Mouse (Mus musculus) liver, adult 2 months (tissue): ENCODE results near the gene Prss33.

Experiments
- CTCF ChIP-seq: fragments of 200-500 bp; IDR thresholded peaks from 2 replicates; pipeline ENCODE4 v1.5.1; 2011; ENCODE audit warnings: low read depth, low read length, control low read depth
- POLR2A ChIP-seq: fragments of 200-500 bp; IDR thresholded peaks from 2 replicates; pipeline ENCODE4 v1.6.1; 2011; ENCODE audit warnings: low read length, control low read depth; ENCODE audit not compliant: insufficient read depth; ENCODE audit errors: extremely low read depth

- TF ChIP-seq CTCF: no peak
- no peak for TF ChIP-seq POLR2A
Observed at GRCm38 (mm10) chr17:23819235-23819634, 16.6 kb downstream of the Prss33 start.
